Mouse (Mus musculus) monocyte, adult 59 days (primary cell): ENCODE data around the gene Hoxa4. TPM values are rescaled to one million over a fixed set of nuclear protein-coding genes. Genes with fewer than 3 reads are reported as not detected.

Experiments used
- total RNA-seq, 2 experiments: library from RNA; stranded (reverse); gene quantifications; one replicate each; pipeline ENCODE4 v1.2.4; 2023

The Hoxa4 gene
- total RNA-seq = not detected

DNA sequence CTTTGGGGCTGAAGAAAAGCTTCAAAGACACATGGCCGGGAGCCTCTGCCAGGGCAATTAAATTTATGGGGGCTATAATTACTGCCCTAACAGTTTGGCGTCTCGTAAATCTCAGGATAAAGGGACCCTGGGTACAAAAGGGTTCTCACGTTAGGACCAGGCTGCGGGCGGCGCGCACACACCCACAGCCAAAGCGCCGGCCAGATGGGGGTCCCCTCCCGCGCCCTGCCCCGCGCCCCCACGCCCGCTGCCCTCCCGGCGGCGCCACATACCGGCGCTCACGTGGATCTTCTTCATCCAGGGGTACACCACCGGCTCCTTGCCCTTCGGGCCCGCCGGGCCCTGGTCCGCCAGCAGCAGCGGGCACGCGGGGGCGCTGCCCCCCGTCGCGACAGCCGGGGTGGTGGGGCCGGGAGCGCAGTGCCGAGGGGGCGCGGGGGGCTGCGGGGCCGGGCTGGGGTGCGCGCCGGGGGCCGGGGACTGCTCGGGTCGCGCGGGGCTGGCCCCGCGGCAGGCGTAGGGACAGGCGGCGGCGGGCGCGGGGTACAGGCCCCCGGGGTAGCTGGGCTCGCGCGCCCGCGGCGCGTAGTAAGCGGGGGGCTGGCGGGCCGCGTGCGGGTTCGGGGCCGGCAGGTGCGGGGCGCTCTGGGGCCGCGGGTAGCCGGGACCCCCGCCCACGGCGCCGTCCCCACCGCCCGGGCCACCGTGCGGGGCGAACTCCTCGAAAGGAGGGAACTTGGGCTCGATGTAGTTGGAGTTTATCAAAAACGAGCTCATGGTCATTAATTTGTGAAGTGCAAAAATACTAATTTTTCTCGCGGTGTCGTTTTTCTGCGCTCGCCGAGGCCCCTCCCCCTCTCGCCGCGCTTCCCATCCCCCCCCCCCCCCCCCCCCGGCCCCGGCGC lies at the start of gene Hoxa4:
Hoxa4 (minus strand) TSS at position 848 of the 905 bp plus-strand sequence.

DNA sequence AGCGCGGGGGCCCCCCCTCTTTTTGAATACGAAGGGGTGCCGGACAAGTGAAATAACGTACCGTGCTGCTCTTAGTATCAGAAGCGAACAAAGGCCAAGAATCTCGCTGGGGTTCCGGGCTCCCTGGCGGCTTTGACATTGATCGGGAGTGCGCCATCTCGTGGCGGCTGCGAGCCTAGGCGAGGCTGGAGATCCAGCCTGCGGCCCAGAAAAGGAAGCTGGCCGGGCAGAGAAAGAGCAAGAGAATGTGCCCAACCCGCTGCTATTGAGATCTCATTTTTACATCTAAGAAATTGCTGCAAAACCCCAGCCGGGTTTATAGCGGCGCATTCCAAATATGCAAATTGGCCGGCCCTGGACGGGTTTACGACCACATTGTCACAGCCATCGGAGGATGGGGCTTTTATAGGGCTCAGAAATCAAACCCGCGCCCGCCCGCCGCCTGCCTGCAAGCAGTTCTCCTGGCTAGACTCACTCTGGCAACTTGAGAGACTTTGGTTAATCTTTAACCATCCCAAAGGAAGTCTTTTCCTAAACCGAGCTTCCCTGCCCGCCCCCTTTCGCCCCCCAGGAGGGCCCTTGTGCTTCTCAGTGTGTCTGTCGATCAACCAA lies 48.9 kb upstream of the Hoxa4 start, which contains the start of gene Hoxa10:
Hoxa10 (minus strand) TSS at position 466 of the 612 bp plus-strand sequence.

DNA sequence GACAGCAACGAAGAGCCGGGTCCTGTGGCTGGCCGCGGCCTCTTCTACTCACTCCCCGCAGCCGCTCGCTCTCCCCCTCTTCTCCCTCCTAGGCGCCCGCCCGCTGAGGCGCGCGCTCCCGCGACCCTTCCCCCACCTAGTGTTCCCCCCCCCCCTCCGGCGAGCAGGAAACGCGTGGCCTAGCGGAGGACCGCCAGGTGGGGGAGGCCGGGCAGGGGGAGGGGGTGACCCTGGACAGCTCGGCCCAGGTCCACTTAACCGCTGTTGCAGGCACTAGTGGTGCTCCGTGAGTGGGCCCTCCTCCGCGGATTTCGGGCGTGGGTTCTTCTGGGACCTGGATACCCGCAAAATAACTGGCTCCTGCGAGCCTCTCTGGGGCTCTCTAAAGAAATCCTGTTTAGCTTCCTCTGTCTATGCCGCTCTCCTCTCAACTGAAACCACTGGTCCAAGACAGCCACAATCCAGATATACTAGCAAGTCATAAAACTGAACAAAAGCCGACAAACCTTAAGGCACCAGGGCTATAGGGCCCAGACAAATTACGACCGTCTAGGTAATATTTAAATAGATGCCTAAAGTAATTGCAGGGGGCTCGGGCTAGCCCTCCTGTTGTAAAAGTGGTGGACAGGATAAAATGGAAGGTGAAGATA lies 39.1 kb upstream of the Hoxa4 start, which contains the start of gene Hoxa9:
Hoxa9 (minus strand) TSS at position 574 of the 650 bp plus-strand sequence.

DNA sequence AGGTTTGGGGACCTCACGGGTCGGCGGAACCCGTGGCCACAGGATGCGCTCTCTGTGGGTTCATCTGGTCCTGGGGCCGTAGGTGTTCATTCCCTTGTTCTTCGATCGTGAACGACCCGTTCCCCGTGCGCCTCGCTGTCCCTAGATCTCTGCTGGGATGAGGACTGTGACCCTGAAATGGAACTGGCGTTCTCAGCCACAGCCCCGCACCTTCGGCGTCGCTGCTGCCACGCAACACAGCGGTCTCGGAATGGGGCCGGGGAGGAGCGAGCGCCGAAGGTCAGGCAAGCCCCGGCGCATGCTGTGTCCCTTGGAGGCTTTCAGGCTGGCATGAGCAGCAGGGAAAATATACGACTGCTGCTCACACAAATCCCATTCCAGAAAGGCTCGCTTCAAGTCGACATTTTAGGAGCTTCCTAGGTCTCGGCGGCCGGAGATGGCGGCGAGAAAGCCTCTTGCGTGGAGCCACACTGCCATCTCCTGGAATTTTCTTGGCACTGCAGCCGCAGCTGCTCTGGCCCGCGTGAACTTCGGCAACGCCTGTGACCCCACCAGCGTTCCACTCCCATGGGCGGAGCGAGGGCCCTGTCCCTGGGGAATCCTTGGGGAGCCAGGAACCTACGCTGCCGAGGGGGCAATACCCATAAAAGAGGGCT lies 29.9 kb upstream of the Hoxa4 start, which contains the start of gene Hoxa7:
Hoxa7 (minus strand) TSS at position 518 of the 656 bp plus-strand sequence.

DNA sequence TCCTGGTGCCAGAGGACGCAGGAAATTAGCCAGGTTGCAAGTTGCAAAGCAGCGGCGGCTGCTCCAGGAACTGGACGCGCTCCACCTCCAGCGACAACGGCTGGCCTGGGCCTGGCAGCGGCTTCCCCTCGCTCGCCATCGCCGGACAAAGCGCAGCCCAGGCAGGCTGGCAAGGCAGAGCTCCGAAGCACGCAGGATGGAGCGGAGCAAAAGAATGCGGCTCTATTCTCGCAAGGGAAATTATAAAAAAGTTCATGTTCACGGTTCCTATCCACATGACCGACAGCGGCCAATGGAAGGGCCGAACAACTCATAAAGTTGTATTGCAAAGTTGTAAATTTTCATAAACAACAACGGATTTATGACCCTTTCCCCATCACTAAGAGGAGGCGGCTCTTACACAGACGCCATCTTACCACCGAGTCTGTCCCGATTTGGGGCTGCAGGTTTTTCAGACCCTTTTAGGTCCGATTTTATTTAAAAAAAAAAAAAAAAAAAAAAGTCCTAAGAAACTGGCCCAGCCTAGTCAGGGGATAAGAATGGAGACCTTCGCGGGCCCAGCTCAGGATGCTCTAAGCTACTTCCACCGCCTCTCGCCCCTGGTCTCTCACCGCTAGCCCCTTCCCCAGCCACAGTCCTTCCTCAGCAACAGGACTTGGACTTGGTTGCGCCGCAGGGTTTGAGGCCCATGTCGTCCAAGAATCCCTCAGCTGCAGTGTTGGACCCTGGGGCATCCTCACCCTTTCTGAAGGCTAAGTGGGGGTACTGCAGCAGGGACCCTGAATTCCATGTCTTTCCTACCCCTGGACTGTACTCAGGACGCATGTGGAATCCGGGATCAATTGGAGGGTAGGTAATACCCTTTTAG lies 21.8 kb upstream of the Hoxa4 start, which contains the start of the genes Hoxa3 and Gm28308:
Hoxa3 (minus strand) TSS at position 218 of the 868 bp plus-strand sequence.
Gm28308 (minus strand) TSS at position 221 of the 868 bp plus-strand sequence.

DNA sequence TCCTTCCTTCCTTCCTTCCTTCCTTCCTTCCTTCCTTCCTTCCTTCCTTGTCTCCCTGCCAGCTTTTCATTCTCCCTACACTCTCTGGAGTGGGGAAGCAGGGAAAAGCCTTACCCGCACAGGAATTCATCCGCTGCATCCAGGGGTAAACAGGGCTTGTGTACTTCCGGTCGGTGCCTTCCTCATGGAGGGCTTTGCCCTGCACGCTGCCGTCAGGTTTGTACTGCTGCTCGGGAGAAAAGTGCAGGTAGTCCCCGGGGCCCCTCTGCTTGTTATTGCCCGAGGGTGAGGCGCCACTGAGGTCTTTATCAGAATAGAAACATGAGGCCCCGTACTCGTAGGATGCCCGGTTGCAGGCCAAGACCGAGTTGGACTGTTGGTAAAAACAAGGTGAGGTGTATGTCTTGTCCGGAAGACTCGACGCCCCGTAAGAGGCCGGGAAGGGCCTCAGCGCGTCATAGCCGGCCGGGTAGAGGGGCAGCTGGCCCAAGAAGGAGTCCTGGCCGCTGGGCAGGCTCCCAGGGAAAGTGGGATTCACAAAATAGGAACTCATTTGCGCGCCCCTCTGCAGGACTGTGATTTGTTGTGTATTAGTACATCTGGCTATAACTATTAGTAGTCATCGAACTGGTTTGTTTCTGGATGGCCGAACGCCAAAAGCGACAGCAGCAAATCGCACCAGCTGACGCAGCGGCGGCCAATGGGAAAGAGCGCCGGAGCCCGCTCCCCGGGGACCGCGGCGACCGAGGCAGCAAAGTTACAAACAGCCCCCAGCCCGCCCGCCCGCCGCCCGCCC lies 16.7 kb upstream of the Hoxa4 start, which contains the start of gene Hoxa6:
Hoxa6 (minus strand) TSS at position 651 of the 796 bp plus-strand sequence.

DNA sequence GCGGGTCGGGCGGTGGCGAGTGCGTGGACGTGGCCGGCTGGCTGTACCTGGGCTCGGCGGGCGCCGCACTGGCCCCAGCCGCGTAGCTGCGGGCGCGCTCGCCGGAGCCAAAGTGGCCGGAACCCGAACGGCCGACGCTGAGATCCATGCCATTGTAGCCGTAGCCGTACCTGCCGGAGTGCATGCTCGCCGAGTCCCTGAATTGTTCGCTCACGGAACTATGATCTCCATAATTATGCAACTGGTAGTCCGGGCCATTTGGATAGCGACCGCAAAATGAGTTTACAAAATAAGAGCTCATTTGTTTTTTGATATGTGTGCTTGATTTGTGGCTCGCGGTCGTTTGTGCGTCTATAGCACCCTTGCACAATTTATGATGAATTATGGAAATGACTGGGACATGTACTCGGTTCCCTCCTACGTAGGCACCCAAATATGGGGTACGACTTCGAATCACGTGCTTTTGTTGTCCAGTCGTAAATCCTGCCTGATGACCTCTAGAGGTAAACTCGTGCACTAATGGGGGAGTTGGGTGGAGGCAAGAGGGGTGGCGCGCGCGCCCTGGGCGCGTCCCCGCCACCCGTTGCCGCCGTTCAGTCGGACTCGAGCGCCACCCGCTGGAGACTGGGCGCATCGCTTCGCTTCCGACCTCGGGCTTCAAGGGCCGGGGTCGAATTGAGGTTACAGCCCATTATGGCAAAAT lies 12.6 kb upstream of the Hoxa4 start, which contains the start of gene Hoxa5:
Hoxa5 (minus strand) TSS at position 538 of the 703 bp plus-strand sequence.

DNA sequence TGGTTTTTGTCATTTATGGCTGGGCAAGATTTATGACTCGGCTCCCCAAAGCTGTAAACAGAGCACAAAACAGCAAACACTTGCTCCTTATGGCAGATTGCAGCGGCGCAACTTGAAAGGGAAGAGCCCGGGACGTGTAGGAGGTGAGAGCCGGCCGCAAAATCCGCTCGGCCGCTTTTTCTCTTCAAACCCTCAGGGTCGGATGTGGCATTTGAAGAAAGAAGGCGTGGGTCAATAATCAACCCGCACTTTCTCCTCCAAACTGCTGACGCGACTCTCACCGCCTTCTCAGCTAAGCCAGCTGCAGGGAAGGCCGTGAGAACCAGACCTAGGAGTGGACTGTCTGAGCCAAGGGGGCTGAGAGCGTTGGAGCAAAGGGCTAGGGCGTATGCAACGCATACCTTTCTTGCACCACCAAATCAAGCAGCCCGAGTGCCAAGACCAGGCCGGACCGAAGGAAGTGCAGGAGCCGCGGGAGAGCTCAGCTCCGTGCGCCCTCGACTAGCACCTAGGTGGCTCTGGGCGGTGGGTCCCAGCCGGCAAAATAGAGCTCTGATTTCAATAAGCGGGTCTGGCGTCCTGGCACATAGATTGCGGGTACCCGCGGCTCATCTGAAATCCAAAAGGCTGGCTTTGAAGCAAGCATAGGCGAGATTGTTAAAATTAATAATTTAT lies 14.4 kb downstream of the Hoxa4 start, which contains the start of gene 5730596B20Rik:
5730596B20Rik (plus strand) TSS at position 438 of the 675 bp plus-strand sequence.

DNA sequence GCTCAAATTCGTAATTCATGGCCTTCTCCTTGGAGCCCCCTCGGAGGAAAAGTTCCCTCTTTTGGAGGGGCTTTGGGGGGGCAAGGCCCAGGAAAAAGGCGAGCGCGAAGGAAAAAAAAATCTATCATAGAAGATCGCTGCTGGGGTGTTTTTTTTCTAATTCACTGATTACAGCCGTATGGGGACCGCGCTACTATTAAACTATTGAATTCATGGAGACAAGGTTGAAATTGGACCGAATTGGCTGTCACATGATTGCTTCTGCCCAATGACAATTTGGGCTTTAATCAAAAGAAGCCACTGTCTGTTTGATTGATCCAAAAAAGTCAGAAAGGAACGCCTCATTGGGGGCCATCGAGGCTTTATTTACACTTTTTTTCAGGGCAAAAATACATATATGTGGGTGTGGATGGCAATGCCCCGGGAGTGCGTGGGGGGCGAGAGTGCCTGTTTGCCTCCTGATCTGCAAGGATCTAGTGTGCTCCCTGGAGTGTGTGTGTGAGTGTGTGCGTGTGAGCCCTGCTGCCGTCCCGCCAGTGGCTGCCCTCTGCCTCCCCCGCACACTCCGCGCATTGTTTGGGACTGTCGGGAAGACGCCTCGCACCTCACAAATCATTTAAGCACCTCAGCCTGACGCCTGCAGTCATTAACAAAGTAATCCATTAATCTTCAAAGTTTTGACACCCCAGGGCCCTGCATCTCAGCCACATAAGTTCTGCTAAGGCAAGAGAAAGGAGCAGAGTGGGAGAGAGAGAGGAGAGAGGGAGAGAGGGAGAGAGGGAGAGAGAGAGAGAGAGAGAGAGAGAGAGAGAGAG lies 26.7 kb downstream of the Hoxa4 start, which contains the start of gene Hoxa2:
Hoxa2 (minus strand) TSS at position 206 of the 815 bp plus-strand sequence.

DNA sequence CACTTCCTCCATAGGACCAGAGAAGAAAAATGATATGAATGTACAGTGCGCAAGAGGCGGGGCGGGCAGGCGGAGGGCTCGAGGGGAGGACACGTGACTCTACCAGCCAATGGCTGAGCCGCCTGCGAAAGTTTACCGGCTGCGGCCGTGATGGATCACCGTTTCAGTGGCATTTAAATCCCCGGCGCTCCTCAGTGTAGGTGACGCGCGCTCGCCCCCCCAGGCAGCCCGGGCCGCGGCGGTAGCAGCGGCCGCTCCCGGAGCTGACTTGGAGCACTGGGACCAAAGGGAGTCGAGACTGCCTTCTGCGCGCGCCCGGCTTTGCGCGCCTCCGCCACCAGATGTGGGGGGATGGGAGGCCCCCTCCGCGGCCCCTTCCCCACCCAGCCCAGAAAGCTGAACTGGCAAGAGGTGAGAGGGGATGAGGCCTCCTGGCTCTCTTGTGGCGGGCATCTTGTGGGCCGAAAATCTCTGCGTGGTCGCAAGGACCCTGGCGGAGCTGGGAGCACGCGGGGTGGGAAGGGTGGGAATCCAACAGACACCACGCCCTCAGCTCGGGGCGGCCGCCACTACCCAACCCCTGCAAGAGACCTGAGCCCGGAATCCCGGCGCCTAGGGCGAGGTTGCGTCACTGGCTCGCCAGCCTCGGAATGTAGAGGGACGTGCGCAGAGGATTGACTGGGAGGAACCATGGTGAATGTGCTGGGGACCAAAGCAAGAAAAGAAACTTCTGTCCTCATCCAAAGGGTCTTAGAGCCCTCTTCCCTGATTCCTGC lies 33.1 kb downstream of the Hoxa4 start, which contains the start of gene Hoxa1:
Hoxa1 (minus strand) TSS at position 42 of the 776 bp plus-strand sequence.

Other genes starting within 250 kb of the Hoxa4 start
- 100 to 1,000 TPM; 179 to 182 TPM for gene Skap2, start 179.2 kb downstream of the Hoxa4 start, total RNA-seq
- under 1 TPM; 0.34 to 0.55 TPM for gene Hoxa1, start 33.4 kb downstream of the Hoxa4 start, total RNA-seq
- not detected for gene Hoxa2, start 26.9 kb downstream of the Hoxa4 start, total RNA-seq
- gene 5730596B20Rik, start 14.3 kb downstream of the Hoxa4 start, total RNA-seq = not detected
- under 1 TPM in 1 of 2 experiments, not detected in 1; 0.27 TPM for gene Hoxa5, start 12.8 kb upstream of the Hoxa4 start, total RNA-seq
- not detected for gene Hoxa6, start 17.0 kb upstream of the Hoxa4 start, total RNA-seq
- under 1 TPM in 1 of 2 experiments, not detected in 1; 0.24 TPM for gene Hoxa3, start 21.6 kb upstream of the Hoxa4 start, total RNA-seq
- not detected for gene Gm28308, start 21.6 kb upstream of the Hoxa4 start, total RNA-seq
- gene Hoxa7, start 30.1 kb upstream of the Hoxa4 start, total RNA-seq = not detected
- gene Hoxa9, start 39.3 kb upstream of the Hoxa4 start, total RNA-seq = not detected
- not detected for gene Hoxa10, start 49.1 kb upstream of the Hoxa4 start, total RNA-seq
- not detected for gene Hoxa11, start 54.1 kb upstream of the Hoxa4 start, total RNA-seq
- not detected for gene Hoxa13, start 69.1 kb upstream of the Hoxa4 start, total RNA-seq
- gene Evx1, start 121.7 kb upstream of the Hoxa4 start, total RNA-seq = not detected